Mouse (Mus musculus) embryonic facial prominence, embryonic 15.5 days (tissue): ENCODE measurements around the gene Leo1. TPM values are rescaled to one million over a fixed set of nuclear protein-coding genes. Genes with fewer than 3 reads are reported as not detected.

Source experiments
- ATAC-seq: fragments of 200-750 bp; cut with Nextera tagmentation; 2 replicates; pipeline ENCODE4 v1.8.0; 2017; ENCODE audit warnings: low read depth, moderate TSS enrichment; ENCODE audit not compliant: insufficient number of reproducible peaks, low FRiP score, low TSS enrichment
- H3K27ac ChIP-seq: fragments of 300-500 bp; sonication (generic); replicated peaks from 2 replicates; pipeline ENCODE4 v1.5.1; 2015; ENCODE audit warnings: mild to moderate bottlenecking, inconsistent platforms
- H3K27me3 ChIP-seq: fragments of 300-500 bp; sonication (generic); 2 replicates; pipeline ENCODE4 v1.6.1; 2015; ENCODE audit warnings: inconsistent platforms
- H3K36me3 ChIP-seq: fragments of 300-500 bp; sonication (generic); 2 replicates; pipeline ENCODE4 v1.6.1; 2015; ENCODE audit warnings: mild to moderate bottlenecking, inconsistent platforms
- H3K4me1 ChIP-seq: fragments of 300-500 bp; sonication (generic); 2 replicates; pipeline ENCODE4 v1.6.1; 2015; ENCODE audit warnings: inconsistent platforms
- H3K4me2 ChIP-seq: fragments of 300-500 bp; sonication (generic); replicated peaks from 2 replicates; pipeline ENCODE4 v1.6.1; 2015; ENCODE audit warnings: mild to moderate bottlenecking, inconsistent platforms
- H3K4me3 ChIP-seq: fragments of 300-500 bp; sonication (generic); replicated peaks from 2 replicates; pipeline ENCODE4 v1.5.1; 2015; ENCODE audit warnings: mild to moderate bottlenecking, inconsistent platforms
- H3K9ac ChIP-seq: fragments of 300-500 bp; sonication (generic); 2 replicates; pipeline ENCODE4 v1.6.1; 2015; ENCODE audit warnings: inconsistent platforms
- H3K9me3 ChIP-seq: fragments of 300-500 bp; sonication (generic); replicated peaks from 2 replicates; pipeline ENCODE4 v1.6.1; 2016; ENCODE audit warnings: inconsistent platforms
- WGBS: fragments of 180-500 bp; shearing (Covaris S2); methylation state at CpG from one replicate; pipeline ENCODE4 v1.1.7; 2015; 5-methylcytosine and 5-hydroxymethylcytosine counted together
- polyA plus RNA-seq: library from polyadenylated mRNA; unstranded; fragments of >200 nt; fragmentation: Nextera tagmentation; extraction: Ambion mirVana; gene quantifications from 2 replicates; pipeline ENCODE4 v1.2.1, GENCODE M21; 2015

The Leo1 gene
- polyA plus RNA-seq, result 40.1 and 41.5 TPM in 2 replicates

- Histone ChIP-seq H3K9me3 (no peaks in the 10 kb centered on the region), H3K36me3 (peaks cover 16% of the 10 kb centered on the region), H3K4me3 (peak within 1 kb of the TSS; percentile 88), H3K27ac (peak within 1 kb of the TSS; percentile 91), H3K27me3 (no peaks in the 10 kb centered on the region), H3K4me2 (peak within 1 kb of the TSS; percentile 76), H3K9ac (peak within 1 kb of the TSS; percentile 90), H3K4me1 (peaks cover 13% of the 10 kb centered on the region)
- under 1% methylated on average over 45 of the region's 45 CpGs for WGBS
- ATAC-seq, result peak; percentile 91
Measured at GRCm38 (mm10) chr9:75440796-75441666, at the start of gene Leo1. TSS of gene Leo1 (plus strand) at chr9:75441524.

- H3K9me3 ChIP-seq, result no peaks in the 10 kb centered on the region
- ATAC-seq, result no peak
- no peak overlapping the region for H3K4me2 ChIP-seq
- H3K27ac ChIP-seq, result no peak overlapping the region
- H3K36me3 ChIP-seq, result peaks cover 85% of the 10 kb centered on the region
- H3K9ac ChIP-seq, result no peak overlapping the region
- H3K4me3 ChIP-seq, result no peak overlapping the region
- WGBS, result 84% methylated on average over 12 of the region's 12 CpGs
- no peaks in the 10 kb centered on the region for H3K27me3 ChIP-seq
- H3K4me1 ChIP-seq, result no peaks in the 10 kb centered on the region
Measured at GRCm38 (mm10) chr9:75393251-75393650, 48.1 kb upstream of the Leo1 start.

DNA sequence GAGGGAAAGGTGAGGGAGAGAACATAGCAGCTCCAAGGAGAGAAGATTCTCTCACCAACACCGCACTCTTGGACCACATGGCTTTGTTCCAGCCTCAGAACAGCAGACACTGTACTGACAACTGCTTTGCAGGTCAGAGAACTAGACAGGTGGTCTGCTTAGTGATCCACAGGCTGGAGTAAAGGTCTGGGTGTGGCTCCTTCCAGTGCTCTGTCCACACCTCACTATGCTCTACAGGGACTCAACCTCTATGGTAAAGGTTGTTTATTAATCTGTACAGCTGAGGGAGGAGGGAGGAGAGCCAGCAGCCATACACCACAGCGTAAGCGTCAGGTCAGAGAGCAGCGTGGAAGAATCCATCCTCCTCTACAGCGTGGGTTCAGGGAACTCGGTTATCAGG, 45.4 kb upstream of the Leo1 start:
- peaks cover 72% of the 10 kb centered on the region for H3K36me3 ChIP-seq
- H3K9ac ChIP-seq, result no peak overlapping the region
- 90% methylated on average over 6 of the region's 6 CpGs for WGBS
- H3K4me1 ChIP-seq, result peaks cover 4% of the 10 kb centered on the region; the same call in 1 of the 2 replicates
- no peak overlapping the region for H3K4me3 ChIP-seq
- no peak overlapping the region for H3K4me2 ChIP-seq
- ATAC-seq, result no peak
- no peaks in the 10 kb centered on the region for H3K27me3 ChIP-seq
- H3K27ac ChIP-seq, result no peak overlapping the region
- H3K9me3 ChIP-seq, result no peaks in the 10 kb centered on the region

DNA sequence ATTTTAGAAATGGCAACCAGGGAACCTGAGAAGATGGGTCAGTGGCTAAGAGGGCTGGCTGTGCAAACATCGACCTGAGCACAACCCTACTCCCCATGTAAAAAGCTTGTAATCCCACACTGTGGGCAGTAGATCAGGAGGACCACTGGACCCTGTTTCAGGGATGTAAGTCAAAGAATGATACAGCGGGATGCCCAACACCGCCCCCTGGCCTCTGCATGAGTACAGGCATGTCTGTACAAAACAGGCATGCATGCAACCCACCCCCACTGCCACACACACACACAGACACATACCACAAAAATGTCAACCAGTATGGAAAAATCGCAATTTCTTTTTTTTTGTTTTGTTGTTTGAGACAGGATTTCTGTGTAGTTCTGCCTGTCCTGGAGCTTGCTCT, 42.3 kb upstream of the Leo1 start:
- Histone ChIP-seq H3K9me3 (no peaks in the 10 kb centered on the region), H3K27ac (no peak overlapping the region), H3K27me3 (no peaks in the 10 kb centered on the region), H3K9ac (no peak overlapping the region), H3K36me3 (peaks cover 42% of the 10 kb centered on the region), H3K4me3 (no peak overlapping the region), H3K4me2 (no peak overlapping the region), H3K4me1 (peaks cover 22% of the 10 kb centered on the region)
- ATAC-seq, result no peak
- WGBS, result 78% methylated on average over 4 of the region's 4 CpGs

DNA sequence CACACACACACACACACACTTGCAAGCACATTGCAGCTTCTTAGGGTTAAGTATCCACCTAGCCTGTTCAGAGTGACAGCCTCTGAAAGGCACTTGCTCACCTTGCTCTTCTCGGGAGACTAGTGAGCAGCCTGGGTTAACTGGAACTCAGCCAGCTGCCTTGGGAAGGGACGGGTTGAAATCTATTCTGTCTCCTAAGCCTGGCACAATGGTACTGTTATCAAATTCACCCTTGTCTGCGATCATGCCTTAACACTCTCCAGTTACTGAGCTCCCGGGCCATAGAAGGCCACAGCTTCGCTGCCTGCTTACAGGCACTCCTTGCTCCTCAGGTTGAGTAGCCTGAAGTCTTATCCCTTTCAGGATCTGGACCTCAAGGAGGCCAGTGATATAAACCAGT, 40.7 kb upstream of the Leo1 start:
- 68% methylated on average over 5 of the region's 5 CpGs for WGBS
- ATAC-seq, result no peak
- Histone ChIP-seq H3K27me3 (no peaks in the 10 kb centered on the region), H3K4me2 (no peak overlapping the region), H3K36me3 (peaks cover 28% of the 10 kb centered on the region), H3K27ac (no peak overlapping the region), H3K9me3 (no peaks in the 10 kb centered on the region), H3K4me3 (no peak overlapping the region), H3K4me1 (peaks cover 24% of the 10 kb centered on the region), H3K9ac (no peak overlapping the region)

DNA sequence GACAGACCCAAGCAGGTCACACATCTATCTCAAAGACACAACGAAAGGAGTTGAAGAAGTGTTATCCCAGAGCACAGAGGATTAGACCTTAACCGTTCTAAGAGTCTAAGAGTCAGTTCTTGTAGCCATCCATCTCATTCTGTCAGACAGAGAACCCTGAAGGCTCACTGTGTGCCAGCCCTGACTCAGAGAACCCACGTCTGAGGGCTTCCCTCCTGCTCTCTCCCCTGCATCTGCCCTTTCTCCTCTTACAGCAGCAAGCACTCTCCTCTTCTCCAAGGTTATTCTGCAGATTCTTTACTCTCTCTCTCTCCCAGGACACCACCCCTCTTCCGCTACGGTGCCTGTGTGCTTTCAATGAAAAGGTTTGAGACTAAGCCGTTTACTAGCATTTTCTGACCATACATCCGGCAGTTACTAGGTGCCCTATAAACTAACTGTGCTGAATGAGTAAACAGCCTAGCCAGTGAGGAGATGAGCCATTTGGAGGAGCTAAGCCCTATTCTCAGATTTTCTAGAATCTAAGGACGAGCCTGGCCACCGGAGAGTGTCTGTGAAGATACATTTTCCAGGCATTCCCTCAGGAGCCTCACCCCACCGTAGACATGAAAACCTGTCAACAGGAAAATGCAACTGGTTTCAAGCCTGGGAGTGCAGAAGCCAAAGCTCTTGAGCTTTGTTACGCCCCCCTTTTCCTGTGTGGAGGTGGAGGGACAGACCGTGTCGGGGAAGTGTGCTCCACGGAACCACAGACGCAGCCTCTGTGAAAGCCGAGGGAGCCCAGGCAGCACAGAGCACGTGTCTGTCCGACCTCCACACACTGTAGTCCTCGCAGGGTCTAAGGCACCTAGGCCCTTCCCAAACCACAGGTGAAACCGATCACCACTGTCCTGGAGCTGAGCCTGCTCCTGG, 39.5 kb upstream of the Leo1 start:
- Histone ChIP-seq H3K27me3 (no peaks in the 10 kb centered on the region), H3K36me3 (peaks cover 18% of the 10 kb centered on the region), H3K4me2 (no peak overlapping the region), H3K27ac (0 out of 2 replicates have a peak overlapping the region, but pooled peaks have one; percentile 5), H3K9me3 (no peaks in the 10 kb centered on the region), H3K4me1 (peaks cover 28% of the 10 kb centered on the region), H3K9ac (no peak overlapping the region), H3K4me3 (no peak overlapping the region)
- 0 out of 2 replicates have a peak, but pooled peaks have one; percentile 18 for ATAC-seq
- WGBS, result 66% methylated on average over 20 of the region's 20 CpGs

- Histone ChIP-seq H3K4me3 (no peak overlapping the region), H3K4me2 (no peak overlapping the region), H3K9me3 (no peaks in the 10 kb centered on the region), H3K27ac (no peak overlapping the region), H3K9ac (no peak overlapping the region), H3K36me3 (peaks cover 4% of the 10 kb centered on the region; the same call in 1 of the 2 replicates), H3K27me3 (no peaks in the 10 kb centered on the region), H3K4me1 (peaks cover 36% of the 10 kb centered on the region)
- WGBS, result 55% methylated on average over 3 of the region's 3 CpGs
- ATAC-seq, result no peak
Measured at GRCm38 (mm10) chr9:75403520-75403919, 37.8 kb upstream of the Leo1 start.

DNA sequence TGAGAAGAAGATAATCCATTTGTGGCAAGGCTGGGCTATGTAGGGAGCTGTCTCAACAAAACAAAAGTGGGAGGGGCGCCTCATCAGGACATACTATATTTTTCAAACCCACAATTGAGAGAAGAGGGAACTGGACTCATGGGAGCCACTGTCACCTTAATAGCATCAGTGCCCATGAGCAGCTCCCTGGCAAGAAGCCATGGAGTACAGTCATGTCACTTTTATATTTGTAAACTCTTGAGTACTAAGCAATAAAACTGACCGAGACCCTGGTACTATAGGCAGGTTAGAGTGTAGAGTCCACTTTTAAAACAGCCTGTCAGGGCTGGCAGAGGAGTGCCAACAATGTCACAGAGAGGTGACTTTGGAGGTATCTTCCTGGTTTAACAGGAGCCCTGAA, 35.2 kb upstream of the Leo1 start:
- Histone ChIP-seq H3K4me3 (no peak overlapping the region), H3K9me3 (no peaks in the 10 kb centered on the region), H3K27me3 (no peaks in the 10 kb centered on the region), H3K27ac (no peak overlapping the region), H3K4me1 (peaks cover 38% of the 10 kb centered on the region), H3K9ac (no peak overlapping the region), H3K4me2 (no peak overlapping the region), H3K36me3 (no peaks in the 10 kb centered on the region)
- WGBS, result 77% methylated on average over 2 of the region's 2 CpGs
- ATAC-seq, result no peak

GRCm38 (mm10) chr9:75407803-75408202, 33.5 kb upstream of the Leo1 start:
- Histone ChIP-seq H3K4me2 (peak overlapping the region; percentile 66), H3K9me3 (no peaks in the 10 kb centered on the region), H3K9ac (0 out of 2 replicates have a peak overlapping the region, but pooled peaks have one; percentile 15), H3K27me3 (no peaks in the 10 kb centered on the region), H3K4me3 (peak overlapping the region; percentile 85), H3K27ac (peak overlapping the region; percentile 51), H3K36me3 (no peaks in the 10 kb centered on the region), H3K4me1 (peaks cover 24% of the 10 kb centered on the region; the same call in 1 of the 2 replicates)
- no peak for ATAC-seq
- WGBS, result 10% methylated on average over 10 of the region's 10 CpGs

DNA sequence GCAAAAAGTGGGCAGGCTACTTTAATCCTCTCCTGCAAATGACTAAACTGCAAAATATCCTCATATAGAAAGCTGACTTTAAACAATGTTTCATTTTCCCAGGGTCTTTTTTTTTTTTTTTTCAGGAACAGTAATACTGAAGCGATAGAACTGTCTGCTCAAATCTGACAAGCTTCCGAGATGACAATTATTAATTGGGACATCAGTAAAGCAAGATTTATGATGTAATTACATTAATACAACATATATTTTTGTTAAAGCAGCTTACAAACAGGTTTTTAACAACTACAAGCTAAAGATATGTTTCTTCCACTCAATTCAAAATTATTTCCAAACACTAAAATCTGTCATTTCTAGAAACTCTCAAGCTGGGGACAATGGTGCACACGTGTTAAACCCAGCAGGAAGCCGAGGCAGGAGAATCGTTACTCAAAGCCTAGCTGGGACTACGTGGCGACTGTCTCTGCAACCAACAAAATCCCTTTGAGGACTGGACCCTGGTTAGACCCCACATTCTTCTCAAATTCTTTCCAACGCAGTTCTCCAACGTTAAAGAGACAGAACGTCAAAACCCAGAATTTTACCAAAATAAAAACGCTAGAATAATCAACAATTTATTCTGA, 33.0 kb upstream of the Leo1 start:
- Histone ChIP-seq H3K36me3 (no peaks in the 10 kb centered on the region), H3K9me3 (no peaks in the 10 kb centered on the region), H3K4me1 (peaks cover 21% of the 10 kb centered on the region; the same call in 1 of the 2 replicates), H3K4me3 (peak overlapping the region; percentile 85), H3K27ac (peak overlapping the region; percentile 98), H3K27me3 (no peaks in the 10 kb centered on the region), H3K4me2 (peak overlapping the region; percentile 66), H3K9ac (peak overlapping the region; percentile 75; the same call in 1 of the 2 replicates)
- ATAC-seq, result no peak
- 4% methylated on average over 11 of the region's 11 CpGs for WGBS
